Mouse (Mus musculus): ENCODE results near the gene Polr3c. TPM values are rescaled to one million over a fixed set of nuclear protein-coding genes. Genes with fewer than 3 reads are reported as not detected.
"Not testable (repeated sequence)": the region's sequence is repeated elsewhere in the genome, so short reads cannot be mapped to it uniquely, and the experiment has no call there.

Gene Polr3c
- polyA plus RNA-seq, 1 experiment from 2014 or later, result 41.9 TPM

DNA sequence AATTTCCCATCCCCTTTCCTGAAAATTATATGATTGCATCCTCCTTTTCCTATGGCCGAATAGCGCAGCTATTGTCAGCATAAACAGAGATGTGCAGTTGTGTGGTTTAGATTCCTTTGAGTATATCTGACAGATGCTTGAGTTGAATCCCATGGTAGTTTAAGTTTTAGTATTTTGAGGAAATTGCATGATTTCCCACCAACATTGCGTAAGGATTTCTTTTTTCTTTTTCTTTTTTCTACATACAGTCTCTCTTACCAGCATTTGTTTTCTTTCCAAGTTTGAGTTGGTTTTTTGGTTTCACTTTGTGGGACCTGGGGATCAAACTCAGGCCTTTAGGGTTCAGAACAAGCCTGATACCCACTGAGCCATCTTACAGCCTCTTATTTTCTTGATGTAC lies 16.9 kb upstream of the Polr3c start:
- Histone ChIP-seq H3K36me3 (ENCODE audit: control insufficient read depth, insufficient read depth, low read length) (no peaks in the 10 kb centered on the region), H3K4me3 (ENCODE audit: low read depth, low read length) (no peak overlapping the region), H3K9ac (ENCODE audit: low read length) (no peak overlapping the region), H3K4me2 (ENCODE audit: low read depth, low read length, severe bottlenecking) (no peak overlapping the region), H3K4me1 (replicated peaks; ENCODE audit: control insufficient read depth, insufficient read depth, low read length) (no peaks in the 10 kb centered on the region), H3K27ac (ENCODE audit: low read depth, low read length) (no peak overlapping the region), H3K27me3 (ENCODE audit: control insufficient read depth, insufficient read depth, low read length) (no peaks in the 10 kb centered on the region), H3K9me3 (ENCODE audit: control insufficient read depth, low read length) (no peaks in the 10 kb centered on the region)
- no peak for ATAC-seq (replicated peaks; ENCODE audit: low FRiP score)
- DNase-seq (ENCODE audit: low spot score), result no peak
- 92% methylated on average over 3 of the region's 3 CpGs for WGBS

- H3K4me3 ChIP-seq (ENCODE audit: low read depth, low read length); ATAC-seq (replicated peaks; ENCODE audit: low FRiP score); H3K9ac ChIP-seq (ENCODE audit: low read length): not testable (repeated sequence)
Measured at GRCm38 (mm10) chr3:96740279-96740678, 12.9 kb upstream of the Polr3c start.

GRCm38 (mm10) chr3:96737995-96738394 lies 10.6 kb upstream of the Polr3c start:
- Histone ChIP-seq H3K4me1 (replicated peaks; ENCODE audit: control insufficient read depth, insufficient read depth, low read length) (no peaks in the 10 kb centered on the region), H3K4me3 (ENCODE audit: low read depth, low read length) (no peak overlapping the region), H3K36me3 (ENCODE audit: control insufficient read depth, insufficient read depth, low read length) (no peaks in the 10 kb centered on the region), H3K4me2 (ENCODE audit: low read depth, low read length, severe bottlenecking) (no peak overlapping the region), H3K27me3 (ENCODE audit: control insufficient read depth, insufficient read depth, low read length) (no peaks in the 10 kb centered on the region), H3K27ac (ENCODE audit: low read depth, low read length) (no peak overlapping the region), H3K9ac (ENCODE audit: low read length) (no peak overlapping the region), H3K9me3 (ENCODE audit: control insufficient read depth, low read length) (no peaks in the 10 kb centered on the region)
- 91% methylated on average over 1 of the region's 1 CpGs for WGBS
- DNase-seq (ENCODE audit: low spot score), result no peak
- ATAC-seq (replicated peaks; ENCODE audit: low FRiP score), result no peak

More at GRCm38 (mm10) chr3:96740279-96740678, 12.9 kb upstream of the Polr3c start:
- H3K27ac ChIP-seq (ENCODE audit: low read depth, low read length); H3K27me3 ChIP-seq (ENCODE audit: control insufficient read depth, insufficient read depth, low read length); H3K4me2 ChIP-seq (ENCODE audit: low read depth, low read length, severe bottlenecking); DNase-seq (ENCODE audit: low spot score); H3K4me1 ChIP-seq (replicated peaks; ENCODE audit: control insufficient read depth, insufficient read depth, low read length); H3K36me3 ChIP-seq (ENCODE audit: control insufficient read depth, insufficient read depth, low read length); H3K9me3 ChIP-seq (ENCODE audit: control insufficient read depth, low read length): not testable (repeated sequence)

GRCm38 (mm10) chr3:96737013-96737740 lies 9.7 kb upstream of the Polr3c start:
- Histone ChIP-seq H3K4me1 (replicated peaks; ENCODE audit: control insufficient read depth, insufficient read depth, low read length) (no peaks in the 10 kb centered on the region), H3K27ac (ENCODE audit: low read depth, low read length) (no peak overlapping the region), H3K9me3 (ENCODE audit: control insufficient read depth, low read length) (no peaks in the 10 kb centered on the region), H3K4me2 (ENCODE audit: low read depth, low read length, severe bottlenecking) (no peak overlapping the region), H3K4me3 (ENCODE audit: low read depth, low read length) (no peak overlapping the region), H3K9ac (ENCODE audit: low read length) (no peak overlapping the region), H3K27me3 (ENCODE audit: control insufficient read depth, insufficient read depth, low read length) (no peaks in the 10 kb centered on the region), H3K36me3 (ENCODE audit: control insufficient read depth, insufficient read depth, low read length) (no peaks in the 10 kb centered on the region)
- no peak for DNase-seq (ENCODE audit: low spot score)
- no peak for ATAC-seq (replicated peaks; ENCODE audit: low FRiP score)
- 48% methylated on average over 1 of the region's 1 CpGs for WGBS

DNA sequence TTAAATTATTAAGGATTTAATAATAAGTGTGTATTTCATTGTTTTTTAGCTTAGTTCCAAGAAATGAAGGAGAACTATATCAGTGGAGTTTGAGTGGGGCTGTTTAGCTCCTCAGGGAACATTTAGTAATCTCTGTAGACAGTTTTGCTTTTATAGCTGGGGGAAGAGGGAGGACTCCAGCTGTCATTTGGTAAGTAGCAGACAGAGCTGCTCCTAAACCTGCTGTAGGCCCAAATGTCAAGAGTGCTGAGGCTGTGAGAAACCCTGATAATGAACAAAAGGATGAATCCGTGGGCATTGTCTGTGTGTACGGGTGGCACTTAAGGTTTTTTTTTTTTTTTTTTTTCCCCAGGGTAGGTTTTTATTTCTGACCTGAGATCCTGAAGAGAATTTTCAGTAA lies 7.8 kb upstream of the Polr3c start:
- Histone ChIP-seq H3K27ac (ENCODE audit: low read depth, low read length) (no peak overlapping the region), H3K4me3 (ENCODE audit: low read depth, low read length) (no peak overlapping the region), H3K9ac (ENCODE audit: low read length) (no peak overlapping the region), H3K9me3 (ENCODE audit: control insufficient read depth, low read length) (no peaks in the 10 kb centered on the region), H3K27me3 (ENCODE audit: control insufficient read depth, insufficient read depth, low read length) (no peaks in the 10 kb centered on the region), H3K4me1 (replicated peaks; ENCODE audit: control insufficient read depth, insufficient read depth, low read length) (no peaks in the 10 kb centered on the region), H3K4me2 (ENCODE audit: low read depth, low read length, severe bottlenecking) (no peak overlapping the region), H3K36me3 (ENCODE audit: control insufficient read depth, insufficient read depth, low read length) (no peaks in the 10 kb centered on the region)
- WGBS, result 81% methylated on average over 2 of the region's 2 CpGs
- ATAC-seq (replicated peaks; ENCODE audit: low FRiP score) (no peak), DNase-seq (ENCODE audit: low spot score) (no peak)

- Histone ChIP-seq H3K4me1 (replicated peaks; ENCODE audit: control insufficient read depth, insufficient read depth, low read length) (peaks cover 1% of the 10 kb centered on the region; the same call in 1 of the 2 replicates), H3K4me2 (ENCODE audit: low read depth, low read length, severe bottlenecking) (no peak overlapping the region), H3K4me3 (ENCODE audit: low read depth, low read length) (no peak overlapping the region), H3K9me3 (ENCODE audit: control insufficient read depth, low read length) (no peaks in the 10 kb centered on the region), H3K9ac (ENCODE audit: low read length) (no peak overlapping the region), H3K27me3 (ENCODE audit: control insufficient read depth, insufficient read depth, low read length) (no peaks in the 10 kb centered on the region), H3K36me3 (ENCODE audit: control insufficient read depth, insufficient read depth, low read length) (no peaks in the 10 kb centered on the region), H3K27ac (ENCODE audit: low read depth, low read length) (no peak overlapping the region)
- no peak for ATAC-seq (replicated peaks; ENCODE audit: low FRiP score)
- WGBS, result 96% methylated on average over 1 of the region's 1 CpGs
- no peak for DNase-seq (ENCODE audit: low spot score)
Measured at GRCm38 (mm10) chr3:96733984-96734383, 6.6 kb upstream of the Polr3c start.

DNA sequence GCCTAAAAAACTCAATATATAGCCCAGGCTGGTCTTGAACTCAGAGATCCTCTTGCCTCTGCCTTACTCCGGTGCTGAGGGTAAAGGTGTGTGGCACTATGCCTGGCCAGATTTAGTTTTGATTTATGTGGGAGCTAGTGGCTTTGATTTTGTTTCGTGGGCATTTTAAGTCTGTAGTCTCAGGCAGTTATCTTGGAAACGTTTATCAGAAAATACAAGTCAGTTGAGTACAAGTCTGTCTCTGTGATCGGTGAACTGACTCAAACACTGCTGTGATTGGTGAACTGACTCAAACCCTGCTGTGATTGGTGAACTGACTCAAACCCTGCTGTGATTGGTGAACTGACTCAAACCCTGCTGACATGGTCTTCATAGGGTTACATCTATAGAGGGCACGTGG lies 3.4 kb upstream of the Polr3c start:
- H3K36me3 ChIP-seq (ENCODE audit: control insufficient read depth, insufficient read depth, low read length), result no peaks in the 10 kb centered on the region
- no peak overlapping the region for H3K27ac ChIP-seq (ENCODE audit: low read depth, low read length)
- DNase-seq (ENCODE audit: low spot score) (no peak), ATAC-seq (replicated peaks; ENCODE audit: low FRiP score) (no peak)
- peaks cover 9% of the 10 kb centered on the region; the same call in 1 of the 2 replicates for H3K4me1 ChIP-seq (replicated peaks; ENCODE audit: control insufficient read depth, insufficient read depth, low read length)
- no peaks in the 10 kb centered on the region for H3K27me3 ChIP-seq (ENCODE audit: control insufficient read depth, insufficient read depth, low read length)
- no peak overlapping the region for H3K4me3 ChIP-seq (ENCODE audit: low read depth, low read length)
- 80% methylated on average over 5 of the region's 5 CpGs for WGBS
- H3K9ac ChIP-seq (ENCODE audit: low read length), result no peak overlapping the region
- H3K4me2 ChIP-seq (ENCODE audit: low read depth, low read length, severe bottlenecking), result no peak overlapping the region
- no peaks in the 10 kb centered on the region for H3K9me3 ChIP-seq (ENCODE audit: control insufficient read depth, low read length)

DNA sequence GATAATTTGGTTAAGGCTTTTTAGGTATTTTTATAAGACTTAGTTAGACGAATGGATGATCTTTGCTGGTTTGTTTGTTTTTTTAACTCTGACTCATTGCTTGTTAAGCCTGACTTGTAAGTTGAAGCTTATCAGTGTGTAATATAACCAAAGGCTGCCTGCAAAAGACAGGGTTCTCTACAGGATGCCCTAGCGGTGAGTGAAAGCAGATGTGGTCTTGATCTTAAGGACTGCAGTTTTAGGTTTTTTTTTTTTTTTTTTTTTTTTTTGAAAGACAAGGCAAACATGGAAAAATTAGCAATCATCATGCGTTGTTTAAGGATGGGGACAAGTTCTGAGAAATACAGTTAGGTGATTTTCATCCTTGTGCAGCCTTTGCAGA lies 2.0 kb upstream of the Polr3c start:
- Histone ChIP-seq H3K36me3 (ENCODE audit: control insufficient read depth, insufficient read depth, low read length) (no peaks in the 10 kb centered on the region), H3K27me3 (ENCODE audit: control insufficient read depth, insufficient read depth, low read length) (no peaks in the 10 kb centered on the region), H3K4me2 (ENCODE audit: low read depth, low read length, severe bottlenecking) (no peak overlapping the region), H3K9ac (ENCODE audit: low read length) (no peak overlapping the region), H3K27ac (ENCODE audit: low read depth, low read length) (no peak overlapping the region), H3K4me3 (ENCODE audit: low read depth, low read length) (peak overlapping the region; percentile 90; the same call in 1 of the 2 replicates), H3K4me1 (replicated peaks; ENCODE audit: control insufficient read depth, insufficient read depth, low read length) (peaks cover 9% of the 10 kb centered on the region; the same call in 1 of the 2 replicates), H3K9me3 (ENCODE audit: control insufficient read depth, low read length) (no peaks in the 10 kb centered on the region)
- DNase-seq (ENCODE audit: low spot score), result no peak
- ATAC-seq (replicated peaks; ENCODE audit: low FRiP score), result no peak
- WGBS, result 69% methylated on average over 3 of the region's 3 CpGs

Measured in forebrain, embryonic 11.5 days (tissue).